Mouse (Mus musculus) fat pad, adult 2 months (tissue): Measurements from ENCODE around the gene Nek11.

Experiments
- DNase-seq: peaks from one replicate; pipeline ENCODE4 v3.0.0-alpha.2; 2011; ENCODE audit warnings: low read depth, low spot score; ENCODE audit errors: extremely low read depth

Gene Nek11

DNA sequence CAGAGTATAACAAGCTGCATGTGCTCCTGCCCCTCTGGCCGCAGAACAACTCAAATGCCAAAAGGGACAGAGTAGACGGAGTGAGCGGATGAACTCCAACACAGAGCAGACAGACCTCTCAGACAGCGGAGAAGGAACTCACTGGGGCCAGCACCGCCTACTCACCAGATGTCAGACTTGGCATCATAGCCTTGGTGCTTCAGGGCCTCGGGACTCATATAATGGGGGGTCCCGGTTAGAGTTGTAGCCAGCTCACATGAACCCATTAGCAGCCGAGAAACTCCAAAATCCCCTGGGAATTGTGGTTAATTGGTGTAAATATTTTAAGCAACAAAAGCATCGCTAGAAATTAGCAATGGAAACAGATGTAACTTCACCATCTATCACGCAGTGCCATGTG is 82.1 kb downstream of the Nek11 start:
- DNase-seq, result no peak

DNA sequence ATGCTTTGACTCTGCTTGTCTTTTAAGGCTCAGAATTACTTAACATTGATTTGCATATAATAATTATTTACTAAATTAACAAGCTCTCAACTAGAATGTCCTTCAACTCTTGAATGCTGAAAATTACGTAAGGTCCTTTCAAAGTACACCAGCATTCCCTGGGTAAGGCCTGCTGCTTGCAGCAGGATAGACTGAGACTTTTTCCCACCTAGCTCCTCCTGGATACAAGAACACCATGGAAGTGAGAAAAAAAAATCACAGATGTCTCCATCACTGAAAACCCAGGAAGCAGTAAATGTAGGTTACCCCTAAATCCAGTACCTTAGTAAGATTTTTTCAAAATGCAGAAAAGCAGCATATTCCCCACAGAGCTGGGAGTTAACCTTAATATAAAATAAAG is 82.6 kb downstream of the Nek11 start:
- no peak for DNase-seq

DNA sequence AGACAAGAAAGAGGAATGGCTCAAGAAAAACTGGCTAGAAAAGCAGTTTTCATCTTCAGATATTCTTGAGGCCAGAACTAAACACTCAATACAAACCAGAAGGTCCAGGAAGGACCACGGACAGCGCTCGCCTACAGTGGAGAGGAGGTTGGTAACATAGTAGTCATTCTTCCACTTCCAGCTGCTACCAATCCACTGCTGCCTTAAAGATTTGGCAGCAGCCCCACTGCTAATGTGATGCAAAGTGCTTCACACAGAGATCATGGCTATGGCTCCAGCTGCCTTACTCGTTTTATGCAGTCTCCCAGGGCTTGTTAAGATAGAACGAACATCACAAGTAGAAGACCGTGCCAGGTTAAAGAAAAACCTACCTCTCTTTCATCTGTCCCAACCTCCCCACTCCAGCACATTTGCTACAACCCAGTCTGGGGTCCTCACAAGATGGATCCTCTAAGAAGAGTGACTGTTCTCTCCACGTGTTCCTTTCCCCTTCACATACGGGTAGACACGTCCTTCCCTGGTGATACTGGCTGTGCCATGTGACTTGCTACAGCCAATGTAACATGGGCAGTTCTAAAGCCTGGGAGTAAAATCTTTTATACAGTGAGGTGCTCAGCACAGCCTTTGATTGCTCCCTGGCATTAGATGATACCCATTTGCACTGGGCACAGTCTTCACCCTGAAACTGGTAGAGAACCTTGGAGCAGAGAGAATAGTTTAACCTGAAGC is 85.6 kb downstream of the Nek11 start:
- no peak for DNase-seq

DNA sequence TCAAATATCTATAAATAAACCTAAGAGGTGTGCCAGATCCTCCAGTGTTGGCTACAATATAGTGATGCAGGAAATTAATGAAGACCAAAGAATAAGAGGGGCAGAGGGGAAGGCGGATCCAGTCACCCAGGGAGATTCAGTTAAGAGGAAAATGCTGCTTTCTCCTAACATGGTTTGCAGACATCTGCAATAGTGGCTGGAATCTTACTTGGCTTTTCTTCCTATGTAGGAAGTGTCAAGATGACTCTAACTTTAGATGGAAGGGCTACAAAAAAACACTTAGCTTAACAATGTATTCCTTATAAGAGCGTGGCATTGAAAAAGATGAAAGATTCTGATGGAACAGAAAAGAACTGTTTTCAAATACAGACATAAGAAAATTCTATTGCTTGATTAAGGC is 89.3 kb downstream of the Nek11 start:
- no peak for DNase-seq

DNA sequence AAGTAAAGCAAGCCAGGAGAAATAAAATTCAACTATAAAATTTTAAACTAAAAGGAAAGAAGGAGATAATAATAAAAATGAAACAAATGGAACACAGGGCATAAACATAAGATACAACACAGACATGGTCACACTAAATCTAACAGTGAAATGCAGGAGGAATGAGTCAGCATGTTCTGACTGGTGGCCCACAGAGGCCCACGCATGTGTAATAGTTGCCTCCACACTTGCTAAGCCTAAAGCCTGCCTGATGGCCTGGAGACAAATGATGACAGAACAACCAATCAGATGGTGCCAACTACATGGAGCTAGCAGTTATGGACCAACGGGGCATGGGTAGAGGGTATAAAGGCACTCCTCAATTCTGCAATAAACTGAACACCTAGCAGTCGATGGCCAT is 93.1 kb downstream of the Nek11 start:
- DNase-seq, result no peak

DNA sequence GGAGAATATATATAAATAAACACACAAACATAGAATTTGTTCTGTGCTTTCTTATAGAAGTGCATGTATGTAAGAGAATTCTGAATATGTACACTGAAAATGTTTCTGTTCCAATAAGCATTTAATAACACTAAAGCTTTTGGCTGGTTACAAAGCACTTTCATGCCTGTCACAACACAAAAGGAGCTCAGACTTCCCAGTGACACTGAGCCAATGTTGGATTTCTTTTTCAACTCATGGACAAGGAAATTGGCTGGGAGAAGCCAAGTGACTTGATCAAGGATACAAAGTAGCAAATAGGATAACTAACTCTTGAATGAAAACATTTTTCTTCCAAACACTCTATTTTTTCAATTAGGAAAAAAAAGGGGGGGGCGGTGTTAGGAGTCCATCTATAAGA is 93.9 kb downstream of the Nek11 start:
- DNase-seq, result no peak

DNA sequence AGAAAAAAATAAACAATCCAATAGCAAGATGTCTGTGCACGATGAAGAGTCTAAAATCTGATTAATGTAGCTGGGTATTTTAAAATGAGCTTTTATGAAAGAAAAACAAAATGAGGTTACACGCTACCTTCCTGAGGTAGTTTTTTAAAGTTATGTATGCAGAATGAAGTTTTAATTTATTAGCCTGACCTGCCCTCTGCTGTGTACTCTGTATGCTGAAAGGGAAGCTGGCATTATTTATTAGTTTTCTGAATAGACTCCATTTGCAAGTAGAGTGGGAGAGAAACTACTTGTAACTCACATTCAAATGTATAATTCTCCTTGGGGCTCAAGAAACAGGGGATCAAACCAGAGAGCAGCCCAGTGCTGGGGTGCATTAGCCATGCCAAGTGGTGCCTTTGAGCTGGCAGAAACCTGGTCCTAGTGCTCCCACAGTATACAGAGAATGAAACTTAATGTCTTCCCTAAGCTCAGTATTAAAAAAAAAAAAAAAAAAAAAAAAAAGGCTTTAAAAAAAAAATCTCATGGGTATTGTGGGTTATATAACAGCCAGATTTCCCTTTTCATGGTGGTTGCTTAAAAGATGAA is 94.5 kb downstream of the Nek11 start:
- DNase-seq, result no peak

DNA sequence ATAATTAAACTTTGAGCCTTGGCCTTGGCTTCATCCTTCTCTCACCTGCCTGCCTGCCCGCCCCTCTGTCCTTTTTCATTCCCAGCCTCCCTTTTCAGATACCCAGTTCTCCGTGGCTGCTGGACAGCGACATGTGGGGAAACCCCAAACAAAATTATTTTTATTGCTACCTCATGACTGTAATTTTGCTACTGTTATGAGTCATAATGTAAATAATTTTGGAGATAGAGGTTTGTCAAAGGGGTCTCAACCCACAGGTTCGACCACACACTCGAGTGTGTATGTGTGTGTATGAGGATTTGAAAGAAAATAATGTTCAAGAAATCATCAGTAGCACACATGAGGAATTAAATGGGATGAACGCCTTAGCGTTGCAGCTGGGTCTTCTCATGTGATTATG is 110.7 kb downstream of the Nek11 start:
- DNase-seq, result no peak

DNA sequence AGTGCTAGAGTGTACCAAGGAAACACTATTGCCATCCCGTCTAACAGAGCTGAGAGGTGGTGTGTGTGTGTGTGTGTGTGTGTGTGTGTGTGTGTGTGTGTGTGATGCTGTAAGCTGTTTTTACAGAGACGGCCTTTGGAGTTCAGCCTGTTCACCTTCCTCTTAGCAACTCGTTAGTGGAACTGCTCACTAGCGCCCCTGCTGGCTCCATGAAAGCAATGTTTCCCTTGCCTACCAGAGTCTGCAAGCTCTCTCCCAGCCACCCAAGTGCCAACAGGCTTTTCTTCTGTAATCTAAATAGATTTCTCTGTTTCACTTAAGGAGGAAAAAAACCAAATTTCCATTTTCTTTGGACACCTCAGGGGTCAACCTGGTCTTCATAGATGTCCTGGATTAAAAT is 112.6 kb downstream of the Nek11 start:
- no peak for DNase-seq

DNA sequence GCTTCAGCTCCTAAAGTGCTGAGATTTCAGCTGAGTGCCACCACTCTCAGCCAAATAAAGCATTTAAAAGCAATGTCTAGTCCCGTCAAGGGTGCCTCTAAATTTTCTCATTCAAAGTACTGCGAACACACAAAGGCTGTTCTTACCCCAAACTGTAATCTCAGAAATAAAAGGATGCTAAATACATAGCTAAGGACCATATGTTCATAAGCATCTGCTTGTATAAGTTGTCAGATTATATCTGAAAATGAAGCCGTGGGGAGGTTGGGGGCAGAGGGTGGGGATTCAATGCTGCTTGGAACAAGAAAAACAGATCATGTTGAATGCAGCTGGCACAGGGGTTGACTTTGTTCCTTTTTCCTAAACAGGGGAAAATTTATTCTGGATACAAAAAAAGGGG is 120.4 kb downstream of the Nek11 start:
- DNase-seq, result no peak

DNA sequence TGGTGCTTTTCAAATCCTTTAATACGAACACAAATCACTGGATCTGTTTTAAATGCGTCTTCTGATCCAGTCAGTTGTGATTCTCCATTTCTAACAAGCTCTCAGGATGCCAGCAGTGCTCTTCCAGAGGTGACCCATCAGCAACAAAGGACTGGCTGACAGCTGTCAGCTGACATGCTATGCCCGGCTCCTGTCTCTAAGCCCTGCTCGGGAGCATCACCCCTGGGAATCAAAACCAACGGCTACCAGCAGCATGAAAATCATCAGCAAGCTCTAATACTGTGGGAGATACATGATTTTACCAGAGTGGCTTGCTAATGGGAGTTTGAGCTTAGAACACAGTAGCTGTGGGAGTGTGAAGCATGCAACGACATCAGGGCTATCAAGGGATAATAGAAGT is 121.0 kb downstream of the Nek11 start:
- DNase-seq, result no peak

DNA sequence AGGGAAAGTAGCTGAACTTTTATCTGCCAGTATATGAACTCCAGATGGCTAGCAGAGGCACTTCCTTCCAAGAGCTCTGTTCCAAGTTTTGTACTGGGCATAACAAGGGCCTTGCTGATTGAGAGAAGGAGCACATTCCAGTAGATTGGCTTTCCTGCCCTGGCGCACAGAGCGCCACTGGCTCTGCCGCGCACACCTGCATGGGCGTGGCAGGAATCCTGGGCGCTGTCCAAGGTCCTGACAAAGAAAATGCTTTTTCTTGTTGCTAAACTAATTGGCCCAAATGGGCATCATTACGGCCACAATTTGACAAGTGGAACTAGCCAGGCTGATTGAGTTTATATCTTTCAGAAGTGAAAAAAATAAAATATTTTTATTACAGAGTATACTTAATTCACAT is 123.1 kb downstream of the Nek11 start:
- no peak for DNase-seq

DNA sequence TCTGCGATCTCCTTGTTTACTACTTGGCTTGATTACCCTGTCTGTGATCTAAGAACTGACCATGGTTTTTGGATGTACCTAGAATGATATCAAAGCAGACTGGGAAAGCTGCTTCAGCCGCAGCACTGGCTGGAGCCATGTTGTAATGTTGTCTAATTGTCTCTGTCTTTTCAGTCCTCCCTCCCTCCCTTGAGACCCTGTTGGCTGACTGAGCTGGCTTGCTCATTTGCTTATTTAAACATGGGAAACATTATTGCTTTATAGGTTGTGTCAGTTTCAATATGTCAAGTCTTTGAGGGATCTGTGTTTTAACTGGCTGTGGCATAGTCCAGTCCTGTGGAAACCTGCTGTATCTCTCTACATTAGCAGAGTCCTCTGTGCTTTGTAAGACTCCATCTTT is 132.2 kb downstream of the Nek11 start:
- no peak for DNase-seq

DNA sequence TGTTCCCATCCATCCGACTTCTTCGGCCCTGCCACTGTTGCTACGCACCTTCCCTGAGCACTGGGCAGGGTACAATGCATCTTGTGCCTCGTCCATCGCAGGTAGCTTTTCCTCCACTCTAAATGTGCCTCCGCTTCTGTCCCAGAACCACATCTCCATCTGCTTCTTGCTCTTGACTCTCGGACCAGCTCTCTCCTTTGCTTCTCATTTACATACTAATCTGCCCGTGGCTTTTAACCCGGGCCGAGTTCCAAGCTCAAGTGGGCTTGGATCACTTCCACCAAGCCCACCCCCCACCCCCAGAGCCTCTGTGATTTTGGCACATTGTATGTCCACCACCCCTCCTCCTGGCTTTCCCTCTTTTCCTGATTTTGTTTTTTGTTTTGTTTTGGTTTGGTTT is 137.7 kb downstream of the Nek11 start:
- no peak for DNase-seq

DNA sequence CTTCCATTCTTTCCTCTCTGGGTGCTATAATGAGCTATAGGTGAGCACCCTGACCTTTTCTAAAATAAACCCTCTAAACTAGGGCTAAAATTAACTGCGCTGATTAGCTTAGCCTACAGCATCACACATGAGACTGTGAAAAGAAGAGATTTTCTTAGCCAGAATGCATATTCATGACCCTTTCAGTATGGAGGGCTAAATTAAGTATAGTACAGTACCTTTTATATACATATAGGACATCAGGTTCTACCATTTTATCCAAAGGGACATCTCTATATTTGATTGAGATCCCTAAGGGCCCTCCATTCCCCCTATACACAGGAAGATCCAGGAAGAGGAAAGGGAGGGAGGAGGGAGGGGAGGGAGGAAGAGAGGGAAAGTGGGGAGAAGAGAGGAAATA is 141.2 kb downstream of the Nek11 start:
- DNase-seq, result no peak

DNA sequence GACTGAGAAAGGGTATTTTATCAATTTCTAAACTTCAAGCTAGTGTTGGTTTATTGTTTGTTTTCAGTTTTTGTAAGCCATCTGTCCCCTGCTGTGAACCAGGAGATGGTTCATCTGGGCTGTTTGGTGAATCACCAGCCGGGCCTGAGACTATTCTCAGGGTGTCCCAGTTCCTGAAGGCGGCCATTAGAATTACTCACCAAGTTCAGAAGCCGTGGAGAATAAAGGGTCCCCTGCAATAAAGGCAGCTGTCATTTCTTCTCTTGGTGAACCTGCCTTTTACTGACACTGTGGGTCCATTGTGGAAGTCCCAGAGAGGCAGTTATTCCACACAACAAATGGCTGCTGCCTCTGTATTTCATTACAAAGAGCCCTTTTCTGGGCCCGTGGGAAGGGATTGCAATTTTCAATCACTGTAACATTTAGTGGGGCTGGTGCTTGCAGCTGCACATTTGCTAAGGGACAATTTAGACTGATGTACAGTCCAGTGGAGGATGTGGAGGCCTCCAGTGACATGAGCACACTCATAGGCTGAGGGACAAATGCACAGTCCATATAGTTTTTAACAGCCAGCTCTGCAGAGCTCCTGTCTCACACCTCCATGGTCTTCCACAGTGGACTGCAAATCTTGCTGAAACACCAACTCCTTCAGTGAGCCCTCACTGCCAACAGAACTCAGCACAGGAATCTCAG is 142.8 kb downstream of the Nek11 start:
- DNase-seq, result no peak

DNA sequence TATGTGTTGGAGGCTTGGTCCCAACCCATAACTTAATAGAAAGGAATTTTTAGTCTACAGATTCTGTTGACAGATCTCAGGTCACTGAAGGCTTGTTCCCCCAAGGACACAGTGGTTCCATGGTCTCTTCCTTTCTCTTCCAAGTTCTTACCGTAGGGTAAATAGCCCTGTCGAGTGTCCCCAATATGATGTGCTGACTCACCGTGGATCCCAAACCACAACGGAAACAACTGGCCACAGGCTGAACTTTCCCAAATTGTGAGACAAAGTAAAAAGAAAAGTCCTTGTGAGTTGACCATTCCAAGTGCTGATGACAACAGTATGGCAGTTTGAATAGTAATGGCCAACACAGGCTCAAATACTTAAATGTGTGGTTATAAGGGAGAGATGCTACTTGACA is 144.1 kb downstream of the Nek11 start:
- no peak for DNase-seq

DNA sequence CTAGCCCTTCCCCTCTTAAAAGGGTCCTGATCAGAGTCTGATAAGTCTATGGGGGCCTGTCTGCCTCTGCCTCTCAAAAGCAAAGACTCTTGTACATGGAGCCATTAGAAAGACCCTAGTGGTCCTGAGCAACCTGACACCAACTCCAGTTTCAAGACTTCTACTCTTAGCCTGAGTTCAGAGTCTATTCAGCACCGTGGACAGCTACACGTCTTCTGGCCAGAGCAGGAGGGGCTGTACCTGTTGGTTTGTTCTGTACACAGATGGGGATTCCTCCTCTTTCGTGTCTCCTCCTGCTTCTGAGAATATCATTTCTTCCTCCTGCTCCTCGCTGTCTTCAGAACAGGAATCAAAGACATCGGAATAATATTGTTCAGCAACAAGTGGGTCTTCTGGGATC is 151.3 kb downstream of the Nek11 start:
- DNase-seq, result no peak

DNA sequence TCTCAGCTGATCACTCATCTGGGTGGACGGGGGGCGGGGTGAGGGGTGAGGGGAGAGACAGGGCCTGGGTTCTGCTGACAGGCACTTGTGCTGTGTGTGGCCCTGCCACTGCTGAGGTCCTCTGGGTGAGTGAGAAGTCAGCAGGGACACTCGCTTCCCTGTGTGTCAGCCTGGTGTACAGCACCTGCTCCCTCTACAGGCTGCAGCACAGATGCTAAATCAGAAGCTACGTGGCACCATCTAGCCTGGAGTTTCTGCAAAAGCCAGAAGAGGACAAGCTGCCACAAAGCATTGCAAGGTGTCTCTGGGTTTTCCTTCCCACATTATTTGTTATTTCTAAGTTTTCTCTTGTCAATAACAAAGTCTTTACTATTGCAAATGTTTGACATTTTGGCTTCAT is 180.9 kb downstream of the Nek11 start:
- no peak for DNase-seq

DNA sequence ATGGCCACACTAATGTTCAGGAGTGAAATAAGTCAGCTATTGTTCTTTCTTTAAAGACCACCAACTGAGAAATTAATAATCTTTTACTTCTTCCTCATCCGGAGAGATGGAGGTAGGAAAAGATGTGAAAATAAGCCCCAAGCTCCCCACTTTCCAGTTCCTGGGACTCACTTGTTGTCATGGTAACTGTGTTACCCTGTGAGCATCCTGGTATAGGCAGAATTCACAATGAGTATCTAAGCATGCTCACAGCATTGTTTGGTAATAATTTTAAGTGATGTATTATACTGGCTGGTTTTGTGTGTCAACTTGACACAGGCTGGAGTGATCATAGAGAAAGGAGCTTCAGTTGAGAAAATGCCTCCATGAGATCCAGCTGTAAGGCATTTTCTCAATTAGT is 195.0 kb downstream of the Nek11 start:
- DNase-seq, result no peak

DNA sequence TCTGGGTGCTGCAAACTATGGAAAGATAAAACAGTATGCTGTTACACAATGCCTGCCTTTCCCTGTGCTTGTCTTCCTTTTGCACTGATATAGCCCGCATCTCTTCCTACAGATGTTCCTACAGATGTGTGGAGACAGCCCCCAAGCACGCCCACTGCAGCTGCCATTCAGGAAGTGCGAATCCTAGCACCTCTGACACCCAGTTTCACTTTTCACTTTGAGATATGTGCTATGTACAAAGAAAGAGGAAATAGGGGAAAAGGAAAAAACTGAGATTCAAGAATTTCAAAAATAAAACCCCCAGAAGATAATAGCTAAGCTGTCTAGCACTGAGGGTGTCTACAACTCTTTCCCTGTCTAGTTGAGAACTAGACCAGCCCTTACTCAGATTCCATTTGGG is 208.6 kb downstream of the Nek11 start:
- DNase-seq, result no peak

DNA sequence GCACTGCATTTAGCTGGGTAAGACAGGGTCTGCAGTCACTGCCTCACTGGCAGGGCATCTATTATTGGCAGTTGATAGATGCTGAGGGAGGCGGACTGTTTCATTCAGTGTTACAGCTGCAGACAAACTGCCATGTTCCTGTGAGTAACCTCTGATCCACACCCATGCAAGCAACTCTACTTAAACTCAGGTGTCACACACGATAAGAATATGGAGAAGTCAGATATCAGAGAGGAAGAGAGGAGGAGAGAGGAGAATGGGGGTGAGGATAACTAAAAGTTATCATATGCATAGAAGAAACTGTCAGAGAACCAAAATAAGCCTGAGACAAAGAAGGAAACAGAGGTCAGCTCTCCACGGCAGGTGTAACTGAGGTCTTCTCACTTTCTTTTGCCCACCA is 212.9 kb downstream of the Nek11 start:
- no peak for DNase-seq

DNA sequence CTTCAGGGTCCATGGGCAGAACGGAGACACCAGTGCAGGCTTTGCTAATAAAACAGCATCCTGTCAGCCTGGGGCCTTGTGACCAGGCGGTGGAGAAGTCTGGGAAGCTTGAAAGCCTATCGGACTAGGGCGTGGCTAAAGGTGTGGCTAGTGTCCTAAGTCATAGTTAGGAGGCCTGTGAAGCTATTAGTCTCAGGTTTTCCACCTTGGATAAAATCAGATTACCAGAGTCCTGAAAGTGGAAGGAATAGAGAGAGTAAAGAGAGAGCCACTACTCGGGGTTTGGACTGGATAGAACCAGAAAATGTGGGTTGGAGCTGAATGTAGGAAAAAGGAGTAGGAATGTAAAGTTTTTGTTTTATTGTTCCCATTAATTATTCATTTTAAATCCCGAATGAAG is 250.3 kb downstream of the Nek11 start, which contains the start of gene 1700080E11Rik:
TSS of gene 1700080E11Rik (minus strand) at position 101 of the 400 bp plus-strand sequence.
- DNase-seq, result no peak
